Mouse (Mus musculus): Measurements from ENCODE around the gene Pex14.
A peak's percentile ranks its signal among the peaks of the same experiment; 100 is the strongest.

DNA sequence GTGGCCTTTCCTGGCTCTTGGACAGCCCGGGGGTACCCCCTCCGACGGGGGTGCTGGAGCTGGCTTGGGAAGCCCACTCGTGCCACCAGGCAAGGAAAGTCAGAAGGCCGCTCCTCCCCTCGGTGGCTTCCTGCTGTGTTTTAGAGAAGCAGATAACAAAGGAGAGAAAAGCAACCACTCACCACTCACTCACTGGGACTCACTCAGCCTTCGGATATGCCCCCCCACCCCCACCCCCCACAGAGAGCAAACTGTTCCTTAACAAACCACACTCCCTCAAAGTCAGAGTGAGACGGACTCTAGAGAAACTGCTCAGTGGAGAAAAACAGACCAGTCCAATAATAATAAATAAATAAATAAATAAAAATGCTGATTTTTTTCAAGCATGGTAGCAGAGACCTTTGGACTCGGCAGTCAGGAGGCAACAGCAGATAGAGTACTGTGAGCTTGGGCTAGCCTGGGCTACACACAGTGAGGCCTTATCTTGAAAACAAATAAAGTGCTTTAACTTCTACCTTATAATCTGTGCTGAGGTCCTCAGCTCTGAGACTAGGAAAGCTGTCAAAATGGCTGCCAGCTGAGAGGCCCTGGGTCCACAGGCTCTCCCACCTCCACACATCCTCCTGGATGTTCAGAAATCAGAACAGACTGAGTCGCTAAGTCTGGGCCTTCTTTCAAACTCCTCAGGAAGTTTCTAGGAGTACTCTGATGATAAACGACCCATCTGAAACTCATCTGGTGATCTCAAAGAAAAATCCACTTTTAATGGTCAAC lies 25.9 kb upstream of the Pex14 start:
- TF ChIP-seq CTCF (conservative IDR thresholded peaks at IDR 0.05; ENCODE audit: low read length) = no peak
- peak; percentile 34; the same call in 1 of the 2 replicates for TF ChIP-seq NANOG (IDR thresholded peaks at IDR 0.05; ENCODE audit: borderline replicate concordance, low read length)
